Mouse (Mus musculus): ENCODE results near the gene Tbl1xr1. TPM values are rescaled to one million over a fixed set of nuclear protein-coding genes. Genes with fewer than 3 reads are reported as not detected.

Tbl1xr1 gene
- polyA plus RNA-seq (2015; fragmentation: Illumina TruSeq; extraction: RNeasy Lipid Tissue Mini Kit (QIAGEN cat#74804); ENCODE audit: insufficient read depth, low read depth, low replicate concordance) = 4.2 TPM

GRCm38 (mm10) chr3:22076561-22076935 is at the start of gene Tbl1xr1:
Gene Tbl1xr1 (plus strand): TSS chr3:22076652.

Data from pancreas, adult 10 weeks (tissue).